Mouse (Mus musculus) forebrain, embryonic 16.5 days (tissue): ENCODE results near the gene Vmn2r111. TPM values are rescaled to one million over a fixed set of nuclear protein-coding genes. Genes with fewer than 3 reads are reported as not detected.
"Not testable (repeated sequence)": the region's sequence is repeated elsewhere in the genome, so short reads cannot be mapped to it uniquely, and the experiment has no call there.

ENCODE experiments used
- ATAC-seq: fragments of 200-750 bp; cut with Nextera tagmentation; 2 replicates; pipeline ENCODE4 v1.8.0; 2017; ENCODE audit warnings: mild to moderate bottlenecking, moderate library complexity
- H3K27ac ChIP-seq: fragments of 300-500 bp; sonication (generic); 2 replicates; pipeline ENCODE4 v1.5.1; 2014; ENCODE audit warnings: low read length, control low read depth
- H3K27me3 ChIP-seq: fragments of 300-500 bp; sonication (generic); replicated peaks from 2 replicates; pipeline ENCODE4 v1.6.1; 2014; ENCODE audit warnings: low read length; ENCODE audit not compliant: control insufficient read depth, insufficient read depth
- H3K36me3 ChIP-seq: fragments of 300-500 bp; sonication (generic); 2 replicates; pipeline ENCODE4 v1.6.1; 2014; ENCODE audit not compliant: control insufficient read depth, insufficient read depth
- H3K4me1 ChIP-seq: fragments of 300-500 bp; sonication (generic); replicated peaks from 2 replicates; pipeline ENCODE4 v1.6.1; 2014; ENCODE audit warnings: low read length; ENCODE audit not compliant: control insufficient read depth, insufficient read depth
- H3K4me2 ChIP-seq: fragments of 300-500 bp; sonication (generic); 2 replicates; pipeline ENCODE4 v1.6.1; 2014; ENCODE audit warnings: mild to moderate bottlenecking, low read length, control low read depth
- H3K4me3 ChIP-seq: fragments of 300-500 bp; sonication (generic); replicated peaks from 2 replicates; pipeline ENCODE4 v1.5.1; 2014; ENCODE audit warnings: mild to moderate bottlenecking, low read length, control low read depth
- H3K9ac ChIP-seq: fragments of 300-500 bp; sonication (generic); replicated peaks from 2 replicates; pipeline ENCODE4 v1.6.1; 2014; ENCODE audit warnings: low read depth, low read length, control low read depth
- H3K9me3 ChIP-seq: fragments of 300-500 bp; sonication (generic); 2 replicates; pipeline ENCODE4 v1.6.1; 2016; ENCODE audit warnings: low read length; ENCODE audit not compliant: control insufficient read depth
- WGBS: fragments of 180-500 bp; shearing (Covaris S2); extraction: QIAGEN DNeasy Blood & Tissue Kit; methylation state at CpG from one replicate; pipeline ENCODE4 v1.1.7; 2014; 5-methylcytosine and 5-hydroxymethylcytosine counted together
- polyA plus RNA-seq: library from polyadenylated mRNA; unstranded; fragments of >200 nt; fragmentation: Nextera tagmentation; extraction: Ambion mirVana; gene quantifications from 2 replicates; pipeline ENCODE4 v1.2.1, GENCODE M21; 2015

Vmn2r111 gene
- polyA plus RNA-seq = not detected in 2 replicates

GRCm38 (mm10) chr17:22573382-22573781 is at the start of gene Vmn2r111:
TSS of gene Vmn2r111 (minus strand) at chr17:22573482.
- not testable (repeated sequence) for H3K27me3 ChIP-seq, ATAC-seq, H3K9me3 ChIP-seq, H3K4me2 ChIP-seq, H3K4me3 ChIP-seq, H3K27ac ChIP-seq, H3K36me3 ChIP-seq, H3K4me1 ChIP-seq, H3K9ac ChIP-seq
- WGBS = 70% methylated on average over 1 of the region's 1 CpGs

GRCm38 (mm10) chr17:22600651-22601050 is 27.4 kb upstream of the Vmn2r111 start, which contains the start of gene Vmn2r112:
TSS of gene Vmn2r112 (plus strand) at chr17:22600951.
- H3K4me2 ChIP-seq, H3K4me3 ChIP-seq, ATAC-seq, H3K27ac ChIP-seq, H3K36me3 ChIP-seq, H3K27me3 ChIP-seq, H3K9ac ChIP-seq, H3K9me3 ChIP-seq, H3K4me1 ChIP-seq: not testable (repeated sequence)

GRCm38 (mm10) chr17:22520467-22520866 is 52.8 kb downstream of the Vmn2r111 start:
- not testable (repeated sequence) for H3K9ac ChIP-seq, H3K27ac ChIP-seq, H3K4me2 ChIP-seq, H3K36me3 ChIP-seq, ATAC-seq, H3K9me3 ChIP-seq, H3K4me1 ChIP-seq, H3K27me3 ChIP-seq, H3K4me3 ChIP-seq
- WGBS = 82% methylated on average over 7 of the region's 7 CpGs

- not testable (repeated sequence) for H3K36me3 ChIP-seq, H3K4me2 ChIP-seq, H3K9me3 ChIP-seq, H3K4me3 ChIP-seq, H3K27ac ChIP-seq, H3K27me3 ChIP-seq, H3K4me1 ChIP-seq, ATAC-seq, H3K9ac ChIP-seq
- 70% methylated on average over 3 of the region's 3 CpGs for WGBS
Measured at GRCm38 (mm10) chr17:22520037-22520436, 53.2 kb downstream of the Vmn2r111 start.

- no peak for ATAC-seq
- Histone ChIP-seq H3K9ac (no peak overlapping the region), H3K4me1 (no peaks in the 10 kb centered on the region), H3K4me3 (no peak overlapping the region), H3K4me2 (no peak overlapping the region), H3K36me3 (no peaks in the 10 kb centered on the region), H3K27ac (no peak overlapping the region), H3K9me3 (no peaks in the 10 kb centered on the region; the same call in 1 of the 2 replicates), H3K27me3 (no peaks in the 10 kb centered on the region)
- WGBS = 79% methylated on average over 4 of the region's 4 CpGs
Measured at GRCm38 (mm10) chr17:22497120-22497519, 76.2 kb downstream of the Vmn2r111 start.

Other genes with a start within 250 kb of the Vmn2r111 start
- 20.9 and 24.5 TPM in 2 replicates for gene Zfp944, start 212.1 kb downstream of the Vmn2r111 start, polyA plus RNA-seq
- 9.7 and 10.2 TPM in 2 replicates for gene Zfp758, start 212.0 kb downstream of the Vmn2r111 start, polyA plus RNA-seq
- 41.4 and 44.5 TPM in 2 replicates for gene Zfp946, start 149.3 kb downstream of the Vmn2r111 start, polyA plus RNA-seq
- not detected in 2 replicates for gene Vmn2r112, start 27.5 kb upstream of the Vmn2r111 start, polyA plus RNA-seq